ENCODE assay signal across 22 mouse cellular contexts in genomic region chr11:35522802-35523452, GRCm38 (mm10).
DNase-seq lines count a peak whose midpoint lies in the region; ATAC-seq lines count a peak whose summit lies in the region.
"Had no signal": no experiment of that assay in that cellular context is flagged by ENCODE, and none has a peak within 500 bp of the region (broad histone marks: within the 10 kb centered on the region; RNA-seq: fewer than 3 reads in every experiment).

No protein-coding gene starts in this region.

- peak; percentile 68 for DNase-seq in embryo, embryonic 10.5 days (ENCODE audit: low spot score)
- no peak for DNase-seq in embryo, embryonic 9.5 days (ENCODE audit: extremely low spot score)
- DNase-seq in hindbrain, embryonic 14.5 days (ENCODE audit: low spot score), result no peak
- DNase-seq in embryonic facial prominence, embryonic 10.5 days (ENCODE audit: low spot score), result peak; percentile 58
- DNase-seq in heart, postnatal 36 days, result no peak
- DNase-seq in right cerebral cortex, adult 2 months (ENCODE audit: low spot score in 2 of 2), result no peak
- DNase-seq: adrenal gland, adult 2 months; adrenal gland, postnatal 36 days; cerebellum, adult 2 months; gastrocnemius, postnatal 36 days; heart, adult 18-20 months; heart, postnatal 14 days; kidney, adult 18-20 months had no signal

- no peaks in the 10 kb centered on the region for H3K9me3 ChIP-seq in hindbrain, embryonic 12.5 days (replicated peaks)
- H3K9me3 ChIP-seq in hindbrain, embryonic 14.5 days (ENCODE audit: control insufficient read depth, low read length), result no peaks in the 10 kb centered on the region
- H3K9me3 ChIP-seq in embryonic facial prominence, embryonic 10.5 days, result no peaks in the 10 kb centered on the region
- H3K9me3 ChIP-seq: embryonic facial prominence, embryonic 13.5 days; forebrain, embryonic 13.5 days; heart, embryonic 15.5 days had no signal

- intact Hi-C loops in heart, postnatal 36 days (cut with DNase I), result no loop called here

- H3K27ac ChIP-seq in hindbrain, embryonic 12.5 days, result peak overlapping the region; percentile 57
- no peak overlapping the region for H3K27ac ChIP-seq in hindbrain, embryonic 14.5 days
- H3K27ac ChIP-seq in embryonic facial prominence, embryonic 10.5 days (replicated peaks), result peak overlapping the region; percentile 70
- H3K27ac ChIP-seq: embryonic facial prominence, embryonic 13.5 days; forebrain, embryonic 13.5 days; heart, embryonic 15.5 days; hindbrain, postnatal 0 days had no signal

- H3K27me3 ChIP-seq in hindbrain, embryonic 12.5 days, result no peaks in the 10 kb centered on the region
- no peaks in the 10 kb centered on the region for H3K27me3 ChIP-seq in hindbrain, embryonic 14.5 days (ENCODE audit: control insufficient read depth, insufficient read depth, low read length)
- no peaks in the 10 kb centered on the region for H3K27me3 ChIP-seq in embryonic facial prominence, embryonic 10.5 days (replicated peaks; ENCODE audit: low read depth, poor library complexity, severe bottlenecking)
- H3K27me3 ChIP-seq: CH12.LX; embryonic facial prominence, embryonic 13.5 days; heart, embryonic 15.5 days had no signal

- H3K4me3 ChIP-seq in hindbrain, embryonic 12.5 days, result no peak overlapping the region
- no peak overlapping the region for H3K4me3 ChIP-seq in hindbrain, embryonic 14.5 days (replicated peaks; ENCODE audit: low read length)
- no peak overlapping the region for H3K4me3 ChIP-seq in embryonic facial prominence, embryonic 10.5 days
- H3K4me3 ChIP-seq: embryonic facial prominence, embryonic 13.5 days; forebrain, embryonic 13.5 days; heart, embryonic 15.5 days had no signal

- peaks cover 39% of the 10 kb centered on the region for H3K4me1 ChIP-seq in hindbrain, embryonic 12.5 days
- H3K4me1 ChIP-seq in hindbrain, embryonic 14.5 days (replicated peaks; ENCODE audit: control insufficient read depth, insufficient read depth, low read length), result 0 out of 2 replicates have a peak, but pooled peaks cover 5% of the 10 kb centered on the region
- peaks cover 56% of the 10 kb centered on the region for H3K4me1 ChIP-seq in embryonic facial prominence, embryonic 10.5 days
- H3K4me1 ChIP-seq: heart, embryonic 15.5 days had no signal

- H3K4me2 ChIP-seq in hindbrain, embryonic 12.5 days (replicated peaks), result no peak overlapping the region
- H3K4me2 ChIP-seq in hindbrain, embryonic 14.5 days (replicated peaks), result no peak overlapping the region
- H3K4me2 ChIP-seq: embryonic facial prominence, embryonic 13.5 days; forebrain, embryonic 13.5 days; heart, embryonic 11.5 days; heart, embryonic 15.5 days had no signal

- no peak for ATAC-seq in hindbrain, embryonic 12.5 days (ENCODE audit: low FRiP score)
- ATAC-seq in hindbrain, embryonic 14.5 days (ENCODE audit: low FRiP score), result no peak
- ATAC-seq in megakaryocyte progenitor cell, adult 5-6 weeks (replicated peaks; ENCODE audit: poor library complexity), result 0 out of 2 replicates have a peak, but pooled peaks have one; percentile 29
- ATAC-seq: forebrain, embryonic 13.5 days; Patski had no signal

- H3K36me3 ChIP-seq in hindbrain, embryonic 12.5 days, result no peaks in the 10 kb centered on the region
- no peaks in the 10 kb centered on the region for H3K36me3 ChIP-seq in hindbrain, embryonic 14.5 days (replicated peaks; ENCODE audit: control insufficient read depth, insufficient read depth)
- H3K36me3 ChIP-seq in embryonic facial prominence, embryonic 10.5 days (replicated peaks), result no peaks in the 10 kb centered on the region
- H3K36me3 ChIP-seq: embryonic facial prominence, embryonic 13.5 days; heart, embryonic 15.5 days had no signal

- whole genome bisulfite sequencing in hindbrain, embryonic 12.5 days, result 21% methylated on average over 10 of the region's 10 CpGs
- 26% methylated on average over 10 of the region's 10 CpGs for WGBS in hindbrain, embryonic 14.5 days
- WGBS in embryonic facial prominence, embryonic 10.5 days, result 25% methylated on average over 10 of the region's 10 CpGs

- H3K9ac ChIP-seq in hindbrain, embryonic 12.5 days, result no peak overlapping the region
- no peak overlapping the region for H3K9ac ChIP-seq in hindbrain, embryonic 14.5 days
- H3K9ac ChIP-seq: embryonic facial prominence, embryonic 13.5 days; forebrain, embryonic 13.5 days; heart, embryonic 15.5 days had no signal

Comparison
In these comparisons a context has a peak if more than half of its experiments do, and no peak if none do; other contexts are left out.
1. DNase-seq: peak in embryo, embryonic 10.5 days (single experiment) and embryonic facial prominence, embryonic 10.5 days (single experiment); none in embryo, embryonic 9.5 days (single experiment), hindbrain, embryonic 14.5 days (single experiment), heart, postnatal 36 days (0 of 2) and right cerebral cortex, adult 2 months (0 of 2).